Mouse (Mus musculus): ENCODE results near the gene Rxfp1.

- TF ChIP-seq POLR2A (IDR thresholded peaks at IDR 0.05; ENCODE audit: control insufficient read depth, extremely low read depth, insufficient read depth, low read length, poor library complexity), result no peak
- TF ChIP-seq CTCF (IDR thresholded peaks at IDR 0.05; ENCODE audit: borderline replicate concordance, control insufficient read depth, extremely low read depth, insufficient read depth, low read length, poor library complexity), result no peak
These were observed 6.7 kb upstream of the Rxfp1 start for GRCm38 (mm10) chr3:79744415-79744814.
